Mouse (Mus musculus) heart, embryonic 10.5 days (tissue): ENCODE data around the gene Rpusd3. TPM values are rescaled to one million over a fixed set of nuclear protein-coding genes. Genes with fewer than 3 reads are reported as not detected.

Source experiments
- DNase-seq: peaks from one replicate; pipeline ENCODE4 v3.0.0-alpha.2; 2017; ENCODE audit warnings: low spot score
- H3K27ac ChIP-seq: fragments of 300-500 bp; sonication (generic); 2 replicates; pipeline ENCODE4 v1.5.1; 2016; ENCODE audit warnings: mild to moderate bottlenecking
- H3K27me3 ChIP-seq: fragments of 300-500 bp; sonication (generic); 2 replicates; pipeline ENCODE4 v1.6.1; 2016; ENCODE audit warnings: mild to moderate bottlenecking; ENCODE audit not compliant: poor library complexity, insufficient read depth, severe bottlenecking
- H3K36me3 ChIP-seq: fragments of 300-500 bp; sonication (generic); 2 replicates; pipeline ENCODE4 v1.6.1; 2016; ENCODE audit warnings: mild to moderate bottlenecking, moderate library complexity
- H3K4me1 ChIP-seq: fragments of 300-500 bp; sonication (generic); 2 replicates; pipeline ENCODE4 v1.6.1; 2016; ENCODE audit warnings: mild to moderate bottlenecking
- H3K4me3 ChIP-seq: fragments of 300-500 bp; sonication (generic); 2 replicates; pipeline ENCODE4 v1.5.1; 2016; ENCODE audit warnings: mild to moderate bottlenecking, moderate library complexity
- H3K9me3 ChIP-seq: fragments of 300-500 bp; sonication (generic); 2 replicates; pipeline ENCODE4 v1.6.1; 2016; ENCODE audit warnings: mild to moderate bottlenecking, moderate library complexity
- WGBS: fragments of 180-500 bp; shearing (Covaris S2); methylation state at CpG from one replicate; pipeline ENCODE4 v1.1.7; 2016; 5-methylcytosine and 5-hydroxymethylcytosine counted together
- polyA plus RNA-seq: library from polyadenylated mRNA; unstranded; fragments of >200 nt; fragmentation: Nextera tagmentation; extraction: Ambion mirVana; gene quantifications from 2 replicates; pipeline ENCODE4 v1.2.1, GENCODE M21; 2016

The Rpusd3 gene
- polyA plus RNA-seq, 1 experiment from 2014 or later, result 26.1 TPM

DNA sequence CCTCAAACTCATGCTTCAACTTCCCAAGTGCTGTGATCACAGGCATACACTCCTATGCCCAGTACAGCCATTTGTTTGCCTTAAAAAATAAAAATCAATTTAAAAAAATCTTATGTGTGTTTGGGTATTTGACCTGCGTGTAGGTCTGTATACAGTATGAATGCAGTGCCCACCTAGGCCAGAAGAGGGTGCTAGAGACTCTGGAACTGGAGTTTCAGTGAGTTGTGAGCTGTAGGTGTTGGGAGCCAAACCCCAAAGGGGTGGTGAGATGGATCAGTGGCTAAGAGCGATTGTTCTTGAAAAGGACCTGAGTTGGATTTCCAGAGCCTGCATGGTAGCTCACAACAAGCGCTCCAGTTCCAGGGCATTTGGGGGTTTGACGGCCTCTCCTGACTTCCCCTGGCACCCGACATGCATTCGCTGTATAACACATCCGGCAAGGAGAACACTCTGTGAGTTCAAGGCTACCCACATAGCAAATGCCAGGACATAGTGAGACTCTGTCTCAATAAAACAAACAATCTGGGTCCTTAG is 22.1 kb upstream of the Rpusd3 start:
- H3K4me1 ChIP-seq, result peaks cover 13% of the 10 kb centered on the region
- 54% methylated on average over 7 of the region's 7 CpGs for WGBS
- peaks cover 7% of the 10 kb centered on the region; the same call in 1 of the 2 replicates for H3K36me3 ChIP-seq
- peak; percentile 85 for DNase-seq
- no peaks in the 10 kb centered on the region for H3K27me3 ChIP-seq
- no peak overlapping the region for H3K27ac ChIP-seq
- H3K9me3 ChIP-seq, result no peaks in the 10 kb centered on the region
- H3K4me3 ChIP-seq, result no peak overlapping the region

DNA sequence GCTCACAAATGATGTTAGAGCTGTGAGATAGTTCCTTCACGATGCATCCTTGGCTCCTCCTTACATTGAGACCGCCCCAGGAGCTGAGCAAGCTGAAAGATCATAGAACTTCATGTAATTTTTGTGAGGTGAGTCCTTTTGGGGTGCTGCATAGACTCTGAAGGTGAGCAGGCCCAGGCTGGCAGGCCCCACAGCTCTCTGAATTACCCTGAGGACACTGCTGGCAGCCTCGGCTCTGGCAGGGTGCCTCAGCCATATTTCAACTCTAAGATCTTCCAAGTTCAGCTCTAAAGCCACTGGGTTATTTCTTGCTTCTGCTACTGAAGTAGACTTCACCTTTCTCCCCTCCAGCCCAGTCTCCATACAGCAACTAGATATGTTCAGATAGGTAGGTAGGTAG is 21.5 kb upstream of the Rpusd3 start:
- 84% methylated on average over 3 of the region's 3 CpGs for WGBS
- H3K4me3 ChIP-seq, result no peak overlapping the region
- H3K36me3 ChIP-seq, result peaks cover 4% of the 10 kb centered on the region; the same call in 1 of the 2 replicates
- no peaks in the 10 kb centered on the region for H3K9me3 ChIP-seq
- DNase-seq, result no peak
- no peak overlapping the region for H3K27ac ChIP-seq
- peaks cover 13% of the 10 kb centered on the region for H3K4me1 ChIP-seq
- no peaks in the 10 kb centered on the region for H3K27me3 ChIP-seq

DNA sequence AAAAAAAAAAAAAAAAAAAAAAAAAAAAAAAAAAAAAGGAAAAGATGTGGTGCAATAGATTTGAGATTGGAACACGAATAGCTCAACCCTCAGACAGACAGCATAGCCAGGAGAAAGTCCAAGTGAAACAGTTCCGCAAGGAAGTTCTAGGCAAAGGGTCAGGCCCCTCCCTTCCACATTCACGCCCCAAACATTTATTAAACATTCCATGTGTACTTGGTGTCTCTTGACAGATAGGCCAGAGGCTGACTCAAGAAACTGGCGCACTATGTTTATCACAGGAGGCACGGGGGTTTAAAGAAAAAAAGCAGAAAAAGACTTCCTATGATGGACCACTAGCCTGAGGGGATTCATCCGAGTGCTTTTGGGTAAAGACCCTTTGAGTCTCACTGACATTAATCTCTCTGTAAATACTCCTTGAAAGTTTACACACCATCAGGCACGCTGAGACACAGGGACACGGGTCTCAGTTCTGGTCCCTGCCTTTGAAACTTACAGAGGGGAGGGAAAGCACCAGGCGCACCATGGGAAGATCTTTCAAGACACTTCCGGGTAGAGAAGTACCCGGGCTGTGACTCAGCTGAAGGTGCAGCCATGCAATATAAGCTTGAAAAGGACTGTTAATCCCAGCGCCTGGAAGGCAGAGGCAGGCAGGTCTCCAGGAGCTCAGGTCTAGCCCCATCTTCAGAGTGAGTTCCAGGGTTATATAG is 19.7 kb upstream of the Rpusd3 start:
- H3K4me1 ChIP-seq, result peaks cover 13% of the 10 kb centered on the region
- H3K4me3 ChIP-seq, result no peak overlapping the region
- H3K27me3 ChIP-seq, result no peaks in the 10 kb centered on the region
- H3K36me3 ChIP-seq, result no peaks in the 10 kb centered on the region
- 56% methylated on average over 12 of the region's 12 CpGs for WGBS
- no peaks in the 10 kb centered on the region for H3K9me3 ChIP-seq
- DNase-seq, result no peak
- H3K27ac ChIP-seq, result no peak overlapping the region

DNA sequence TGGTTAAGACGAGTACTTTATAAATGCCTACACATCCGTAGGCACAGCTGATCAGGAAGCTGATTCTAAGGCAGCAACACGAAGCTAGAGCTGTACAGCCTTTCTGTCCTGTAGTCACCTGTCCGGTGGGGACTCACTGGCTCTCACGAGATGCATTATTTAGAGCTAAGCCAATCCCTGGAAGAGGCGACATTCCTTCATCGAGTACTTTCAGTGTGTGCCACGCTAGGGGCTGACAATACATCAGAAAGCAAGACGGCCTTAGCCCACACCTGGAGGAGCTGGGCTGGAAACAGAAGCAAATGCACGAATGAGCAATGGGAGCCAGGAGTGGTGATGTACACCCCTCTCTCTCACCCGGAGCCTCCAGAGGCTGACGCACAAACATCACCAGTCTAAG is 18.0 kb upstream of the Rpusd3 start:
- H3K27ac ChIP-seq, result no peak overlapping the region
- no peak for DNase-seq
- WGBS, result 69% methylated on average over 12 of the region's 12 CpGs
- H3K4me1 ChIP-seq, result 0 out of 2 replicates have a peak, but pooled peaks cover 3% of the 10 kb centered on the region
- no peak overlapping the region for H3K4me3 ChIP-seq
- H3K9me3 ChIP-seq, result no peaks in the 10 kb centered on the region
- H3K27me3 ChIP-seq, result no peaks in the 10 kb centered on the region
- no peaks in the 10 kb centered on the region for H3K36me3 ChIP-seq

DNA sequence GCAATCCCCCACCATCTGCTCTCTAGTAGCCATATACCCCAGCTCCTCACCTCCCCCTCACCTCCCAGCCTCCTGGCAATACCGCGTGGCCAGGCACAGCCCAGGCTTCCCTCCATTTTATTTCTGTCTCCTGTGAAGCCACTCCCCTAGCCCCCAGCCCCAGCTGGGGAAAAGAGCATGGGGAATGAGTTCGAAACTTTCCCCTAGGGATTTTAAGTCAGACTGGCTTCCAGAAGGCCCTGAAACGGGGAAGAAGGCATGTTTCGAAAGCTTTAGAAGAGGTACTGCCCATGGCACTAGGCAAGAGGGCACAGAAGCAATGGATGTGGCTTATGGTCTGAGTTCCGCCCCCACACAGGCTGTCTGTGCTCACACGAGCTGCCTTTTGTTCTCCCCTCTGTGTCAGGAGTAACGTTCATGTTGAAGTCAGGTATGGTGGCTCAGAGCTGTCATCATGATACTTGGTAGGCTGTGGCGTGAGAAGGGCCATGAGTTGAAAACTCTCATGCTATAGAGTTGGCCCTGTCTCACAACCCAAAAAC is 16.6 kb upstream of the Rpusd3 start, which contains the start of gene Cidec:
Gene Cidec (minus strand): TSS at position 97 of the 542 bp plus-strand sequence.
- DNase-seq, result no peak
- Histone ChIP-seq H3K36me3 (no peaks in the 10 kb centered on the region), H3K27me3 (no peaks in the 10 kb centered on the region), H3K27ac (no peak within 1 kb of the TSS), H3K9me3 (no peaks in the 10 kb centered on the region), H3K4me1 (no peaks in the 10 kb centered on the region), H3K4me3 (no peak within 1 kb of the TSS)
- 75% methylated on average over 9 of the region's 9 CpGs for whole genome bisulfite sequencing

DNA sequence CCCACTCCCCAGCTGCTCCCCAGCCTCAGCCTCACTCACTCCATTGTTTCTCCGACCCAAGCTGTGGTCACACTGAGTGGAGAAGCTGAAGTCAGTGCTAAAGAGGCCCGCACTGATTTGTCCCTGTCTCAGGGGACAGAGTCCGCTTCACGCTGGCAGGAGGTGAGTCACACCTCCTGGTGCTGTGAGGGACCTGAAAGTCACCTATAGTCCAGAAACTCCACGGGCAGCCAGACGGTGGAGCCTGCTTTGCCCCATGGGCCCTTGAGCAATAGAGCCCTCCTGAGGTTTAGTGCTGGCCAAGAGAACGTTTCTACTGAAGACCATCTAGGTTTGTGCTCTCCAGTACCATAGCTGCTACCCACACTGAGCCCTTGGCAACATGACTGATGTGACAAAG is 15.6 kb upstream of the Rpusd3 start:
- Histone ChIP-seq H3K27ac (no peak overlapping the region), H3K9me3 (no peaks in the 10 kb centered on the region), H3K4me3 (no peak overlapping the region), H3K4me1 (no peaks in the 10 kb centered on the region), H3K27me3 (no peaks in the 10 kb centered on the region), H3K36me3 (no peaks in the 10 kb centered on the region)
- 62% methylated on average over 7 of the region's 7 CpGs for WGBS
- DNase-seq, result no peak

DNA sequence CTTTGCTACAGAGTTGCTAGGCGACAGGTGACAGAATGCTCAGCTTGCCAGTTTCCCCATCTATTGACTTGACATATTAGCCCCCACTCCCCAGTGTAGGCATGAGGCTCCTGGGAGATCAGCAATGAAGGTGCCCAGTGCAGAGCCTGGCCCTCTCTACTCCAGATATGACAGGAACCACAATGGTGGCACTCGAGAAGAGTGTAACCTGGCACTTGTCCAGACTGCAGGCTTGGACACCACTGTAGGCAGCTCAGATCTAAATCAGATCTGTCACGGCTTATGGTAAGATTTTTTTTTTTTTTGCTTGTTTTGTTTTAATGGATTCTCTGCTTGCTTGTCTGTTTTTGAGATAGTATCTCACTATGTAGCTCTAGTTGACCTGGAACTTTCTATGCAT is 14.5 kb upstream of the Rpusd3 start:
- no peak for DNase-seq
- Histone ChIP-seq H3K27ac (no peak overlapping the region), H3K36me3 (no peaks in the 10 kb centered on the region), H3K4me1 (no peaks in the 10 kb centered on the region), H3K9me3 (no peaks in the 10 kb centered on the region), H3K27me3 (no peaks in the 10 kb centered on the region), H3K4me3 (no peak overlapping the region)
- 73% methylated on average over 3 of the region's 3 CpGs for WGBS

DNA sequence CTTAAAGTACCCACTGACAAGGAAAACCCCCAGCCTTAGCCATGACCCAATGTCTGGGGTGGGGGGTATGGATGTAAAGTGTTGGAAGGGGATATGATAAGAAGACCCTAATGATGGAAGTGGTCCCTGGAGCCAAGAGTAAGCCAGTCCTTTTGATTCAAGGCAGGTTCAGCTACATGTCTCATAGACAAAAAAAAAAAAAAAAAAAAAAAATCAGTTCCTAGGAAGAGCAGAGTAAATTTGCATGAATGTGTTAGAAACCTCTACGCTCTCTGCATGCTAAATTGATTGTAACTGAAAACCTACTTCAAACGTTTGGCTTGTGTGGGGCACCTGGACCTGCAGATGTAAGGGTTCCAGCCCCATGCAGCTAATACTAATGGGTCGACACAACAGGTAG is 12.7 kb upstream of the Rpusd3 start:
- H3K4me3 ChIP-seq, result no peak overlapping the region
- 51% methylated on average over 3 of the region's 3 CpGs for WGBS
- H3K27ac ChIP-seq, result no peak overlapping the region
- H3K4me1 ChIP-seq, result no peaks in the 10 kb centered on the region
- no peaks in the 10 kb centered on the region for H3K9me3 ChIP-seq
- no peaks in the 10 kb centered on the region for H3K27me3 ChIP-seq
- DNase-seq, result no peak
- no peaks in the 10 kb centered on the region for H3K36me3 ChIP-seq

DNA sequence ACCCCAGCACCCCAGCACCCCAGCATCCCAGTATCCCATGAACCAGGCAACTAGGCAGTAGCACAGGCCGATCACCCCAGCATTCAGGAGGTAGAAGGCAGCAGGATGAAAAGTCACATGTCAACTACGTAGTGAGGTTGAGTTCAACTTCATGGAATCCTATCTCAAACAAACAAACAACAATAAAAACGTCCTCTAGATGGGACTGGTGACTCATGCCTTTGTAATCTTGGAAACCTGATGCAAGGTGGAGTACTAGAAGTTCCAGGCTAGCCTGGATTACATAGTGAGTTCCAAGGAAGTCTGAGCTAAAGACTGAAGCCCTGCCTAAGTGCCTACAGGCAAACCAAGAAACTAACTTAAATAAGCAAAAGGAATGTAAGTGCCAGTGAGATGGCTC is 11.7 kb upstream of the Rpusd3 start:
- no peak for DNase-seq
- Histone ChIP-seq H3K9me3 (no peaks in the 10 kb centered on the region), H3K4me3 (no peak overlapping the region), H3K4me1 (no peaks in the 10 kb centered on the region), H3K36me3 (no peaks in the 10 kb centered on the region), H3K27ac (no peak overlapping the region), H3K27me3 (no peaks in the 10 kb centered on the region)
- WGBS, result 49% methylated on average over 3 of the region's 3 CpGs

DNA sequence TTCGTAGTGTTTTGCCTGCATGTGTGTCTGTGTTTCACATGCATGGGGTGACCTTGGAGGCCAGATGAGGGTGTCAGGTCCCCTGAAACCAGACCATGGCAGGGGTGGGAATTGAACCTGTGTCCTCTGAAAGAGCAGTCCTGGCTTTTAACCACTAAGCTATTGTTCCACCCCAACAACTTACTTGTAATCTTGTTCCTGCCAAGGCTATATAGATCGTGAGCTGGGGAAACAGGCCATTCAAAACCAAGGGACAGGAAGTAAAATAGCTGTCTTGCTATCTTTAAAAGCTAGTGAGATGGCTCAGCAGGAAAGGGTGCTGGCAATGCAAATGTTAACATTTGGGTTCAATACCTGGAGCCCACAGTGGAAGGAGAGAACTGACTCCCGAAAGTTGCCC is 10.8 kb upstream of the Rpusd3 start:
- 80% methylated on average over 3 of the region's 3 CpGs for WGBS
- Histone ChIP-seq H3K4me3 (no peak overlapping the region), H3K27ac (no peak overlapping the region), H3K4me1 (no peaks in the 10 kb centered on the region), H3K27me3 (no peaks in the 10 kb centered on the region), H3K36me3 (no peaks in the 10 kb centered on the region), H3K9me3 (no peaks in the 10 kb centered on the region)
- DNase-seq, result no peak

DNA sequence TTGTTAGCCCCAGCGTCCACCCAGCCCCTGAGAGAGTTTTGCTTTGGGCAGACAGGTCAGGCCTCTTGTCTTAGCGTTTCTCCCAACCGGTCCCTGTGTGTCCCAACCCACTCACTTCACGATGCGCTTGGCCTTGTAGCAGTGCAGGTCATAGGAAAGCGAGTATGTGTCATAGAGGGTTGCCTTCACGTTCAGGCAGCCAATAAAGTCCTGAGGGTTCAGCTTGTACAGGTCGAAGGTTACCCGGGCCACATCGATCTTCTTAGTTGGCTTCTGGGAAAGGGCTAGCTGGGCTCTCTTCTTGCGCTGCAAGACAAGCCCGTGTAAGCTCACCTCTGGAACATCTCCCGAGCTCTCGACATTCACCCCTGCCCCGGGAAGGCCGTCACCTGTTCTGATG is 8.9 kb upstream of the Rpusd3 start:
- Histone ChIP-seq H3K27me3 (no peaks in the 10 kb centered on the region), H3K9me3 (no peaks in the 10 kb centered on the region), H3K4me3 (no peak overlapping the region), H3K27ac (no peak overlapping the region), H3K36me3 (no peaks in the 10 kb centered on the region), H3K4me1 (no peaks in the 10 kb centered on the region)
- WGBS, result 88% methylated on average over 16 of the region's 16 CpGs
- DNase-seq, result no peak

DNA sequence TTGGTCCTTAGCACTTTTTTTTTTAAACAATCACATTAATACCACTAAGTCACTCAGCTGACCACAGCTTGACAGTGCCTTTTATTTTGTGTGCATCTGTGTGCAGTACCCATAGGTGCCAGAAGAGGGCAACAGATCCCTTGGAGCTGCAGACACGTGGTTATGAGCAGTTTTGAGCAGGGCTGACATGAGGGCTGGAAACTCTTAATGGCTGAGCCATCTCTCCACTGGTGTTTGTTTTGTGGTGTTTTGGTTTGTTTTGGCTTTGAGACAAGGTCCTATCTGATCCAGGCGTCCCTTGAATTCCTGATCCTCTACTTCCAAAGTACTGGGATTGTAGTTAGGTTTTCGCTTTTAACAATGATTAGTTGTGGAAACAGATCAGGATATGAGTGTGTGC is 8.3 kb upstream of the Rpusd3 start:
- H3K4me1 ChIP-seq, result no peaks in the 10 kb centered on the region
- H3K36me3 ChIP-seq, result no peaks in the 10 kb centered on the region
- no peak overlapping the region for H3K4me3 ChIP-seq
- 66% methylated on average over 3 of the region's 3 CpGs for WGBS
- H3K27ac ChIP-seq, result no peak overlapping the region
- H3K27me3 ChIP-seq, result no peaks in the 10 kb centered on the region
- DNase-seq, result no peak
- no peaks in the 10 kb centered on the region for H3K9me3 ChIP-seq

DNA sequence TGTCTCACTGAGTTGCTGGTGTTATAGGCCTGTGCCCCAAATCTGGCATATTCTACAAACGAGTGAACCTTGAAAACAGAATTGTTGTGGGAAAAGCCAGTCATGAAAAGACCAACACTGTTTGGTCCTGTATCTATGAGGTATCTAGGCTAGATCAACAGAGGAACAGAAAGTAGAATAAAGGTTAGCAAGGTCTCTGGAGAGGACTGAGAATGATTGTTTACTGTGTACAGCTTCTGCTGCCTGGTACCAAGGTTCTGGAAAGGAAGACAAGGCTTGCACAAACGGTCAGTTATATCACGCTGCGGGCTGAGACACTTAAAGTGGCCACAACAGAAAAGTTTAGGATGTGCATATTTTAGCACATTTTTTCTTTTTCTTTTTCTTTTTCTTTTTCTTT is 7.6 kb upstream of the Rpusd3 start:
- 86% methylated on average over 4 of the region's 4 CpGs for WGBS
- H3K27me3 ChIP-seq, result no peaks in the 10 kb centered on the region
- DNase-seq, result no peak
- no peaks in the 10 kb centered on the region for H3K4me1 ChIP-seq
- no peak overlapping the region for H3K27ac ChIP-seq
- H3K36me3 ChIP-seq, result no peaks in the 10 kb centered on the region
- H3K4me3 ChIP-seq, result no peak overlapping the region
- H3K9me3 ChIP-seq, result no peaks in the 10 kb centered on the region
